Mouse (Mus musculus): ENCODE data around the gene Atp5g2.

Gene Atp5g2

GRCm38 (mm10) chr15:102672215-102673071 lies at the start of gene Atp5g2:
Gene Atp5g2 (minus strand): TSS chr15:102672352.
- no peak for DNase-seq (ENCODE audit: extremely low spot score, low read depth, low spot score)

GRCm38 (mm10) chr15:102721016-102721898 lies 49.1 kb upstream of the Atp5g2 start:
- DNase-seq (ENCODE audit: extremely low spot score, low read depth, low spot score), result no peak

GRCm38 (mm10) chr15:102716132-102716531 lies 44.0 kb upstream of the Atp5g2 start:
- no peak for DNase-seq (ENCODE audit: extremely low spot score, low read depth, low spot score)

- DNase-seq (ENCODE audit: extremely low spot score, low read depth, low spot score), result no peak
Observed at GRCm38 (mm10) chr15:102707736-102708269, 35.7 kb upstream of the Atp5g2 start.

GRCm38 (mm10) chr15:102705923-102706503 lies 33.9 kb upstream of the Atp5g2 start:
- DNase-seq (ENCODE audit: extremely low spot score, low read depth, low spot score), result no peak

- no peak for DNase-seq (ENCODE audit: extremely low spot score, low read depth, low spot score)
Observed at GRCm38 (mm10) chr15:102705226-102705894, 33.2 kb upstream of the Atp5g2 start.

- DNase-seq (ENCODE audit: extremely low spot score, low read depth, low spot score), result no peak
Observed at GRCm38 (mm10) chr15:102704806-102705205, 32.7 kb upstream of the Atp5g2 start.

- no peak for DNase-seq (ENCODE audit: extremely low spot score, low read depth, low spot score)
Observed at GRCm38 (mm10) chr15:102702972-102703371, 30.8 kb upstream of the Atp5g2 start.

- no peak for DNase-seq (ENCODE audit: extremely low spot score, low read depth, low spot score)
Observed at GRCm38 (mm10) chr15:102698193-102698592, 26.0 kb upstream of the Atp5g2 start.

GRCm38 (mm10) chr15:102696899-102697298 lies 24.7 kb upstream of the Atp5g2 start:
- no peak for DNase-seq (ENCODE audit: extremely low spot score, low read depth, low spot score)

- DNase-seq (ENCODE audit: extremely low spot score, low read depth, low spot score), result no peak
Observed at GRCm38 (mm10) chr15:102693600-102693999, 21.4 kb upstream of the Atp5g2 start.

GRCm38 (mm10) chr15:102692991-102693411 lies 20.8 kb upstream of the Atp5g2 start:
- DNase-seq (ENCODE audit: extremely low spot score, low read depth, low spot score), result no peak

GRCm38 (mm10) chr15:102692321-102692804 lies 20.2 kb upstream of the Atp5g2 start:
- DNase-seq (ENCODE audit: extremely low spot score, low read depth, low spot score), result no peak

GRCm38 (mm10) chr15:102685791-102686190 lies 13.6 kb upstream of the Atp5g2 start:
- DNase-seq (ENCODE audit: extremely low spot score, low read depth, low spot score), result no peak

GRCm38 (mm10) chr15:102683670-102684069 lies 11.5 kb upstream of the Atp5g2 start:
- no peak for DNase-seq (ENCODE audit: extremely low spot score, low read depth, low spot score)

- DNase-seq (ENCODE audit: extremely low spot score, low read depth, low spot score), result no peak
Observed at GRCm38 (mm10) chr15:102676345-102676744, 4.2 kb upstream of the Atp5g2 start.

- no peak for DNase-seq (ENCODE audit: extremely low spot score, low read depth, low spot score)
Observed at GRCm38 (mm10) chr15:102673548-102673947, 1.4 kb upstream of the Atp5g2 start.

- no peak for DNase-seq (ENCODE audit: extremely low spot score, low read depth, low spot score)
Observed at GRCm38 (mm10) chr15:102671721-102672214, 384 bp downstream of the Atp5g2 start.

GRCm38 (mm10) chr15:102670767-102671575 lies 1.2 kb downstream of the Atp5g2 start:
- DNase-seq (ENCODE audit: extremely low spot score, low read depth, low spot score), result peak; percentile 97
